Mouse (Mus musculus) subcutaneous adipose tissue, adult 2 months (tissue): ENCODE results near the gene Alkbh7. TPM values are rescaled to one million over a fixed set of nuclear protein-coding genes. Genes with fewer than 3 reads are reported as not detected.

Experiments used
- polyA plus RNA-seq: library from polyadenylated mRNA; depleted of rRNA; stranded (reverse); fragments of >200 nt; gene quantifications from 2 replicates; pipeline ENCODE4 v1.2.3, GENCODE M21; 2012; ENCODE audit warnings: low replicate concordance; rRNA removed

Alkbh7 gene
- 27.3 and 34.3 TPM in 2 replicates for polyA plus RNA-seq

GRCm38 (mm10) chr17:56997029-56997667 lies at the start of gene Alkbh7:
Gene Alkbh7 (plus strand): TSS chr17:56997339.

GRCm38 (mm10) chr17:56982013-56982412 lies 15.1 kb upstream of the Alkbh7 start, which contains the start of gene Acer1:
Gene Acer1 (minus strand): TSS chr17:56982126.

DNA sequence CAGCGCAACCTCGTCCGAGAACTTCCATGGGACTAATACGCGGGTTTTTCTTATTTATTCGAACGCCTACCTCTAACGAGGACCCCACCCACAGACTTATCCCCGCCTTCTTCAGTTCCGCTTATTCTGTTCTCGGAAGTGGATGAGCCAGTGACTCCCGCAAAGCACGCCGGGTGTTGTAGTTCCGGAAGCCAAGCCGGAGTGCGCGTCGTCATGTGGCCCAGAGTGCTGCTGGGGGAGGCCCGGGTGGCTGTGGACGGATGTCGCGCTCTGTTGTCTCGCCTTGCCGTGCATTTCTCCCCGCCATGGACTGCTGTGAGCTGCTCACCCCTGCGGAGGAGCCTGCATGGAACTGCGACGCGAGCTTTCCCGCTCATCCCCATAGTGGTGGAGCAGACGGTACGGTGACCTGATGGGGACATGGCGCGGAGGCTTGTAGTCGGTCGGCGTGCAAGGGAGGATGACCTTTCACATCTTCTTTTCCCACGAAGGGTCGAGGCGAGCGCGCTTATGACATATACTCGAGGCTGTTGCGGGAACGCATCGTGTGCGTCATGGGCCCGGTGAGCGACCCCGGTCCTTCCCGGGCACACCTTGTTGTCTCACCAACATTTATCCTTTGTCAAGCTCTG lies 6.9 kb upstream of the Alkbh7 start, which contains the start of gene Clpp:
Clpp (plus strand) TSS at position 191 of the 632 bp plus-strand sequence.

DNA sequence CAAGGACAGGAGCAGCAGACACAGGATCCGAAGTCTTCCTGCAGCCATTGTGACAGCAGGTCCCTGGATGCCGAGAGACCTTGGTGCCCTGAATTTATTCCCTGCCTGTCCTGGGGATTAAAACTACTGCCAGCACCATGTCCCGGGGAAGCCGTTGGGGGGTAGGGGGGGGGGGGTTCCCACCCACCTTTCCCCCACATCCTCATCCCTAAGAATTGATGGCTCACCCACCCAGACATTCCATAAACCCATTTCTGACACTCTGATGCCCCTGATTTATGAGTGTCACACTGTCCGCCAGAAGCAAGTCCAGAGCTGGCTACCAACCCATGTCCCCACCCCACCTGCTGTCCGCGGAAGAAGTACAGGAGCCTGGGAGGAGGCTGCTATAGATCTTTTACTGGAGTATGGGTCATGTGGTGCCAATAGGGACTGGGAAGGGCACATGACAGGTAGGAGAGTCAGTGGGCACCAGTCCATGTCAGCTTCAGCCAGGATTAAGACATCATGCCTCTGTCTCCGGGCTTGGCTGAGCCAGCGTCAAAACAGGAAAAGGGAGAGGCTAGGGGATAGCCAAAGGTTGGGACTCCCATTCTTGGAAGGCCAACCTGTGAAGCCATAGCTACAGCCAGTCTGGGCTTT lies 3.0 kb downstream of the Alkbh7 start, which contains the start of gene Pspn:
Pspn (minus strand) TSS at position 51 of the 642 bp plus-strand sequence.

GRCm38 (mm10) chr17:57011236-57012141 lies 14.3 kb downstream of the Alkbh7 start, which contains the start of the genes Gtf2f1 and Gm17949:
Gene Gtf2f1 (minus strand): TSS chr17:57011288.
Gene Gm17949 (plus strand): TSS chr17:57011469.

DNA sequence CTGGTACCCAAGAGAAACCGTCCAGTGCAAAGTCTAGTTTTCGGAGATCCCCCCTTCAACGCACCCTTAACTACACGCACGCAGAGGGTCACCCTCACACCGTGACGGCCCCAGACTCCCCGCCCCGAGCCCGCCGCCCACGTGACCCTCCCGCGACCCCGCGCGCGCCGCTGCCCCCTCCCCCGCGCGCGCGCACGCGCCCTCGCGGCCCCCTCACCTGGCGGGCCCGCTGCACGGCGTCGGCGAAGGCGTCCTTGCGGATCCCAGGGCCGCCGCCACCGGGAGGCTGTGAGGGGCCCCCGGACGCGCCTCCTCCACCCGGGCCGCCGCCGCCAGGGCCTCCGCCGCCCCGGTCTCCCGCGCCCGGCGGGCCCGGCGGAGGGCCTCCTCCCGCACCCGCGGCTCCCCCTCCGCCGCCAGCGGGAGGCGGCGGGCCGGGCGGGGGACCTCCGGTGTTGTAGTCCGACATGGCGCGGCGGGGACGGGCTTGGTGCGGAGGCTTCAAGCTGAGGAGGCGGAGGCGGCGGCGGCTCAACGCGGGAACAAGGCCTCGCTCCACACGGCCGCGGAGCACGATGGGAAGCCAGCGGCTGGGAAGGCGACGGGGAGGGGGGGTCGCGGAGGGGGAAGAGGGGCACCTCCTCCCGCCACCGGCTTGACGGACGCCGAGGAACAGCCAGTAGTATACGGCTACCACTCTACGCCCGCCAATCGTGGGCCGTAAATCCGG lies 34.0 kb downstream of the Alkbh7 start, which contains the start of gene Khsrp:
Khsrp (minus strand) TSS at position 592 of the 730 bp plus-strand sequence.

DNA sequence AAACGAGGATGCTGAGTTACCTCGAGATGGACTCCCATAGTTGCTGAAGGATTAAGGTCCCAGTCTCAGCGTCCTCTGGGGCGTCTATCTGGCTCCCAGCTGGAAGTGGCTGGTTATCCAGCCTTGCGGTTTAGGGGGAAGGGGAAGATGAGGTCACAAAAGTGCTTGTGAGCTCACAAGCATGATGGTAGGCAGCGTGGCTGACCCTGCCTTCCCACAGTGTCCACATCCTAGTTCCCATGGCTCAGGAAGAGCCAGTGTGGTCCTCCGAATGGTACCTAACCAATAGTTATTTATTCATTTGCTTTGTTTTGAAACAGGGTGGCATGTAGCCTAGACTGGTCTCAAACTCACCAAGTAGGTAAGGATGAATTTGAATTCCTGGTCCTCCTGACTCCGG lies 44.4 kb downstream of the Alkbh7 start, which contains the start of gene Slc25a41:
Slc25a41 (minus strand) TSS at position 101 of the 400 bp plus-strand sequence.

Other genes with a start within 250 kb of the Alkbh7 start
- gene Nrtn, start 239.8 kb upstream of the Alkbh7 start, polyA plus RNA-seq: 2.3 and 32.0 TPM in 2 replicates
- 49.9 and 90.2 TPM in 2 replicates for gene Dus3l, start 232.6 kb upstream of the Alkbh7 start, polyA plus RNA-seq
- gene Prr22, start 227.1 kb upstream of the Alkbh7 start, polyA plus RNA-seq: 0.83 and 2.1 TPM in 2 replicates
- 13.1 and 38.2 TPM in 2 replicates for gene Rfx2, start 166.3 kb upstream of the Alkbh7 start, polyA plus RNA-seq
- gene Acsbg2, start 122.9 kb upstream of the Alkbh7 start, polyA plus RNA-seq: not detected in 2 replicates
- gene 1700061G19Rik, start 121.9 kb upstream of the Alkbh7 start, polyA plus RNA-seq: 0.09 and 0.19 TPM in 2 replicates
- 39.4 and 72.8 TPM in 2 replicates for gene Mllt1, start 61.9 kb upstream of the Alkbh7 start, polyA plus RNA-seq
- gene Acer1, start 15.2 kb upstream of the Alkbh7 start, polyA plus RNA-seq: 0.09 TPM in 1 of 2 replicates, not detected in the other
- gene Clpp, start 7.0 kb upstream of the Alkbh7 start, polyA plus RNA-seq: 192 and 198 TPM in 2 replicates
- not detected in 2 replicates for gene Pspn, start 2.7 kb downstream of the Alkbh7 start, polyA plus RNA-seq
- gene Gtf2f1, start 13.9 kb downstream of the Alkbh7 start, polyA plus RNA-seq: 22.9 and 36.9 TPM in 2 replicates
- 0.19 TPM in 1 of 2 replicates, not detected in the other for gene Gm17949, start 14.1 kb downstream of the Alkbh7 start, polyA plus RNA-seq
- gene Khsrp, start 34.2 kb downstream of the Alkbh7 start, polyA plus RNA-seq: 47.4 and 97.3 TPM in 2 replicates
- gene Slc25a41, start 44.3 kb downstream of the Alkbh7 start, polyA plus RNA-seq: 0.45 TPM in 1 of 2 replicates, not detected in the other
- gene Crb3, start 61.8 kb downstream of the Alkbh7 start, polyA plus RNA-seq: 0.86 and 20.5 TPM in 2 replicates
- gene Slc25a23, start 62.5 kb downstream of the Alkbh7 start, polyA plus RNA-seq: 95.0 and 96.1 TPM in 2 replicates
- gene Dennd1c, start 81.2 kb downstream of the Alkbh7 start, polyA plus RNA-seq: 10.5 and 12.6 TPM in 2 replicates
- gene Tubb4a, start 90.4 kb downstream of the Alkbh7 start, polyA plus RNA-seq: 6.0 and 22.0 TPM in 2 replicates
- gene Tnfsf9, start 108.0 kb downstream of the Alkbh7 start, polyA plus RNA-seq: 2.0 and 5.2 TPM in 2 replicates
- not detected in 2 replicates for gene Cd70, start 152.4 kb downstream of the Alkbh7 start, polyA plus RNA-seq
- 0.43 and 1.8 TPM in 2 replicates for gene Tnfsf14, start 196.8 kb downstream of the Alkbh7 start, polyA plus RNA-seq
- gene C3, start 230.8 kb downstream of the Alkbh7 start, polyA plus RNA-seq: 481 and 636 TPM in 2 replicates